Mouse (Mus musculus): ENCODE measurements around the gene Tubg2. TPM values are rescaled to one million over a fixed set of nuclear protein-coding genes. Genes with fewer than 3 reads are reported as not detected.

Gene Tubg2
- polyA plus RNA-seq, 1 experiment from 2014 or later = 10.4 TPM

DNA sequence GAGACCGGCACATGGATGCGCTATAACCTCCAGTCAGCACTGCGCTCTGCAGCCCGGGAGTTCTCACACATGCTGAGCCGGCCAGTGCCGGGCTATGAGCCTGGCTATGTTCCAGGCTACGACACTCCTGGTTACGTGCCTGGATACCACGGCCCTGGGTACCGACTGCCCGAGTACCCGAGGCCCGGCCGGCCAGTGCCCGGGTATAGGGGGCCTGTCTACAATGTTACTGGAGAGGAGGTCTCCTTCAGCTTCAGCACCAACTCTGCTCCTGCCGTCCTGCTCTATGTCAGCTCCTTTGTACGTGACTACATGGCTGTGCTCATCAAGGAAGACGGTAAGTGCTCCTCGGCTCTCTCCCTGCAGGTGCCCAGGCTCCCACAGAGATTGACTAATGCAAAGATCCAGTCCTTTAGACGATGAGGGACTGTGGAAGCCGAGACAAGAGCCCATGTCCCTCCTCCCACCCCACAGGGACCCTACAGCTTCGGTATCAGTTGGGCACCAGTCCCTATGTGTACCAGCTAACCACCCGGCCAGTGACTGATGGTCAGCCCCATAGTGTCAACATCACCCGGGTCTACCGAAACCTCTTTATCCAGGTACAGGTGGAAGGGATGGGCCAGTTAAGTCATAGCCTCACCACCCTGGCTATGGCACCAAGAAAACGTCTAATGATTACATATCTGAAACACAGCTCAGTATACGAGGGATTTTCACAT is 31.0 kb downstream of the Tubg2 start:
- no peak overlapping the region for H3K4me3 ChIP-seq
- H3K4me1 ChIP-seq = peaks cover 25% of the 10 kb centered on the region
- ATAC-seq (ENCODE audit: low FRiP score) = no peak
- H3K36me3 ChIP-seq = no peaks in the 10 kb centered on the region
- no peaks in the 10 kb centered on the region for H3K9me3 ChIP-seq (replicated peaks)
- no peaks in the 10 kb centered on the region; the same call in 1 of the 2 replicates for H3K27me3 ChIP-seq
- WGBS = 86% methylated on average over 27 of the region's 27 CpGs
- H3K4me2 ChIP-seq (replicated peaks) = no peak overlapping the region
- H3K27ac ChIP-seq = no peak overlapping the region
- no peak overlapping the region for H3K9ac ChIP-seq

DNA sequence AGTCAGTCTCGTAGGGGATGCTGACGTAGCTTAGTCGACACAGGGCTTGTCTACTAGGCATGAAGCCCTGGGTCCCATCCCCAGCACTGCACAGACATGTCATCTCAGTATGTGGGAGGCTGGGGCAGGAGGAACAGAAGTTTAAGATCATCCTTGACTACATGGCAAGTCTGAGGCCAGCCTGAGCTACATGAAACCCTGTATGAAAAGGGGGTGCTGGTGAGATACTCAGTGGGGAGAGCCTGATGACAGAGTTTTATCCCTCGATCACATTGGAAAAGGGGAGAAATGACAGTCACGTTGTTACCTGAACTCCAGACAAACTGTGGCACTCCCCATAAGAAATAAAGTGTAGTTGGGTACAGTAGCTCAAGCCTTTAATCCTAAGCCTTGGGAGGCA is 31.8 kb downstream of the Tubg2 start:
- 97% methylated on average over 5 of the region's 5 CpGs for WGBS
- ATAC-seq (ENCODE audit: low FRiP score) = no peak
- Histone ChIP-seq H3K4me1 (peaks cover 25% of the 10 kb centered on the region), H3K36me3 (0 out of 2 replicates have a peak, but pooled peaks cover 3% of the 10 kb centered on the region), H3K4me3 (no peak overlapping the region), H3K9ac (no peak overlapping the region), H3K9me3 (replicated peaks) (no peaks in the 10 kb centered on the region), H3K4me2 (replicated peaks) (no peak overlapping the region), H3K27ac (no peak overlapping the region), H3K27me3 (no peaks in the 10 kb centered on the region; the same call in 1 of the 2 replicates)

DNA sequence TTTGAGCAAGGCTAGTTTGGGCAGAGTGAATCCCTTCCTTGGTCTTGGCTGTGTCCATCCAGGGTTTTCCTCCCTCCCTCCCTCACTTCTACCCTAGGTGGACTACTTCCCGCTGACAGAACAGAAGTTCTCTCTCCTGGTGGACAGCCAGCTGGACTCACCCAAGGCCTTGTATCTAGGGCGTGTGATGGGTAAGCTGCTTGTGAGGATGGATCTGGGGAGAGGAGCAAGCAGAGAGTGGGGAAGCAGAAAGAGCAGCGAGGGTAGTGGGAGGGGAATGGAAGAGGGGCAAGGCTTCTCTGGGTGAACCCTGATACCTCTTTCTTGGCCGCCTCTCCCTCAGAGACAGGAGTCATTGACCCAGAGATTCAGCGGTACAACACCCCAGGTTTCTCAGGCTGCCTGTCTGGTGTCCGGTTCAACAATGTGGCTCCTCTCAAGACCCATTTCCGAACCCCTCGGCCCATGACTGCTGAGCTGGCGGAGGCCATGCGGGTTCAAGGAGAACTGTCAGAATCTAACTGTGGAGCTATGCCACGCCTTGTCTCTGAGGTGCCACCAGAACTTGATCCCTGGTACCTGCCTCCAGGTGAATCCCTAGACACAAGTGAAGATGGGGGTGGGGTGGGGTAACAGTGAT is 32.6 kb downstream of the Tubg2 start:
- no peak for ATAC-seq (ENCODE audit: low FRiP score)

DNA sequence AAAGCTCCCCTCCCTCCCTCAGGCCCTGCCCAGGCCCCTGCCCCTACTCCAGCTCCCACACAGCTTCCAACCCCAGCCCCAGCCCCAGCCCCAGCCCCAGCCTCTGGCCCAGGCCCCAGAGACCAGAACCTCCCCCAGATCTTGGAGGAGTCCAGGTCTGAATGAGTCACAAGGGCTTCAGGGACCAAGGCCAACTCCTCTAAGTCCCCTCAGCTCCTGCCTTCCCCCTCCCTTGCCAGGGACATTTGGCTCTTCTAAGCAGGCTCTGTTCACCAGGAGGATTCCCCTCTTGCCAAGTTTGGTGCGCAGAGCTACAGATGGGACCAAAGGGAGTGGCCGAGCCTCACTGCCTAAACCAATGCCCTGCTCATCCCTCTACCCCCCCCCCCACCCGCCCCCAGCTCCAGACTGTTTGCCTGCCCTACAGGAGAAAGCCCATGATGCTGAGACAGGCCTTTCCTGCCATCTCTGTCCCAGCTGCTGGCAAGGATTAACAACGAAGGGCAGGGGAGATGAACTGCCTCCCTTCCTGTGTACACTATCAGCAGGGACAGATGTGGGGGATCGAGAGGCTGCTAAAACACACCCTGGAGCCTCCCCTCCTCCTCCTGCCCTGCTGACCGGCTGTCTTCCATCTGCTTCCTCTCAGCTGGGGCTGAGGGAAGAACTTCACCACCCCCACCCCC is 33.9 kb downstream of the Tubg2 start:
- H3K9me3 ChIP-seq (replicated peaks) = no peaks in the 10 kb centered on the region
- H3K27me3 ChIP-seq = no peaks in the 10 kb centered on the region
- H3K36me3 ChIP-seq = 0 out of 2 replicates have a peak, but pooled peaks cover 9% of the 10 kb centered on the region
- H3K4me1 ChIP-seq = peaks cover 25% of the 10 kb centered on the region
- peak; percentile 69 for ATAC-seq (ENCODE audit: low FRiP score)
- 13% methylated on average over 6 of the region's 6 CpGs for whole genome bisulfite sequencing
- H3K4me2 ChIP-seq (replicated peaks) = no peak overlapping the region
- peak overlapping the region; percentile 82 for H3K27ac ChIP-seq
- H3K4me3 ChIP-seq = no peak overlapping the region
- H3K9ac ChIP-seq = peak overlapping the region; percentile 32

More for the DNA sequence above, 32.6 kb downstream of the Tubg2 start:
- Histone ChIP-seq H3K36me3 (0 out of 2 replicates have a peak, but pooled peaks cover 6% of the 10 kb centered on the region), H3K27me3 (no peaks in the 10 kb centered on the region), H3K27ac (no peak overlapping the region), H3K9ac (no peak overlapping the region), H3K4me3 (no peak overlapping the region), H3K9me3 (replicated peaks) (no peaks in the 10 kb centered on the region), H3K4me2 (replicated peaks) (no peak overlapping the region), H3K4me1 (peaks cover 25% of the 10 kb centered on the region)
- WGBS = 85% methylated on average over 11 of the region's 11 CpGs

DNA sequence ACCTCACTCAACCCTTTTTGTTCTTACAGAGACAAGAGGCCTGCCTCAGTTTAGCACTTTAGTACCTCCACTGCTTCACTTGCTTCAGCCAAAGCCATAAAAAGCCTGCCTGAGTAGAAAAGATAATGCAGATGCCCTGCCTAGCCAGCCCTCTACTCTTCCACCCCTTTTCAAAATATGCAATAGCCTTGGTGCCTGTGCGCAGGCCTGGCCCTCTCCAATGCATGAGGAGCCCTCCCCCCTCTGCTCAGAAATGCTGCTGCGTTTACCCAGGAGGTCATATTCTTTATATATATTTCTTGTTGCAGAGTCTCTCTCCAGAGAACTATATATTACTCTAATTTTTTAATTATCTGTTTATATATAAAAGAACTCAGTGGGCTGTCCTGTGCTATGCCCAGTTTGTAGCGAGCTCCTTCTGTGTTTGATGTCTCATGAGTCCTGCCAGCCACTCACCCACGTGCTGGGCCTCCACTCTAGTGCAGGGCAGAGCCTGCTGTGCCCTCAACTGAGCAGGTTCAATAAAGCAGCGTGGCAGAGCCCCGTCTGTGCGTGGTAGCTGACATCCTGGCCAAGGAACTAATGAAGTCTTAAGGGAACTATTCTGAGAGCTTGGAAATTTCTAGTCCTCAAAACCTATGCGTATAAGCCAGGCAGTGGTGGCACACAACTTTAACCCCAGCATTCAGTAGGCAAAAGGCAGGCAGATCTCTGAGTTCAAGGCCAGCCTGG is 34.6 kb downstream of the Tubg2 start:
- peak overlapping the region; percentile 82 for H3K27ac ChIP-seq
- H3K27me3 ChIP-seq = no peaks in the 10 kb centered on the region
- H3K4me1 ChIP-seq = peaks cover 25% of the 10 kb centered on the region
- no peak overlapping the region for H3K4me3 ChIP-seq
- 30% methylated on average over 8 of the region's 8 CpGs for WGBS
- no peak overlapping the region for H3K4me2 ChIP-seq (replicated peaks)
- no peaks in the 10 kb centered on the region for H3K9me3 ChIP-seq (replicated peaks)
- H3K9ac ChIP-seq = peak overlapping the region; percentile 32
- peak; percentile 20; the same call in 1 of the 2 replicates for ATAC-seq (ENCODE audit: low FRiP score)
- H3K36me3 ChIP-seq = 0 out of 2 replicates have a peak, but pooled peaks cover 11% of the 10 kb centered on the region

DNA sequence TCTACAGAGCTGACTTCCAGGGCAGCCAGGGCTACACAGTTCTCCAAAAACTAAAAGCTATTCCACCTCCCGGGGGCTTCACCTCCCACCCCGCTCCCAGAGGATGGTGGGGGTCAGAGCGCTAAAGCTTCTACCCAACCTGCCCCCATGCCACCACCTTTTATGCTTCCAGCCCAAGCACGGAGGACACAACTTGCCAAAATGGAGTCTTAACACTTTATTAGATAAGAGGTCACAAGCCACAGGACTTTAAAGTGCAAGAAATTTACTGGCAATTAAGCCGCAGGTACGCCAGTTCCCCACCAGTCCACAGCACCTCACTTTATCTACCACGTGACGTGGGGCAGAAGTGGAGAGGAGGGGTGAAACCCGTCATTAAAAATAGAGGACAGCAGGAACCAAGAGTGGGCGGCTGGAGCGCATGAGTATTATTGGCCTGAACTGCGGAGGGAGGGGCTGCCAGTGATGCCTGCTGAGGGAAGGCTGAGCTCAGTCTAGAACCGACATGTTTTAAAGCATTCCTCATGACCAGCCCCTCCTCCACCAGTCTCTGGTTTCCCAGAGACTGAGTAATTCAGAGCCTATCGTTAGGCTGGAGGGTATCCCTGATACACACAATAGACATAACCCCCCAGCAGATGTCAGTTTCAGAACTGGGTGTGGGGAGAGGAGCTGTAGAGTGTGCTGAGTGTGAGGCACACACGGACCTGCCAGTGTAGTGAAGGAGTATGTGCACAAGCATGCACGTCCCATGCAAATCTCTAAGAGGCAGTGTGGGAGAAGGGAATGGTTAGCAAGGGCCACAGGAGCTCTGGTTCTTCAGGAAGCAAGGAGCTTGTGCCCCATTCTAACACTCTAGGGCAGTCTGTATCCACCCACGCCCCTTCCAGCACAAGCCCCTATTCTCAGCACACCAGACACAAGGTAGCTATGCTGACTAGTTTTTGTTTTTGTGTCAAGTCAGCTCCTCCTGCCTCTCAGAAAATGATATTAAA is 35.5 kb downstream of the Tubg2 start:
- peak overlapping the region; percentile 82; the same call in 1 of the 2 replicates for H3K27ac ChIP-seq
- H3K36me3 ChIP-seq = 0 out of 2 replicates have a peak, but pooled peaks cover 11% of the 10 kb centered on the region
- 48% methylated on average over 17 of the region's 17 CpGs for WGBS
- no peak overlapping the region for H3K4me3 ChIP-seq
- H3K4me2 ChIP-seq (replicated peaks) = no peak overlapping the region
- H3K4me1 ChIP-seq = peaks cover 25% of the 10 kb centered on the region
- H3K9me3 ChIP-seq (replicated peaks) = no peaks in the 10 kb centered on the region
- ATAC-seq (ENCODE audit: low FRiP score) = no peak
- no peak overlapping the region for H3K9ac ChIP-seq
- no peaks in the 10 kb centered on the region for H3K27me3 ChIP-seq

DNA sequence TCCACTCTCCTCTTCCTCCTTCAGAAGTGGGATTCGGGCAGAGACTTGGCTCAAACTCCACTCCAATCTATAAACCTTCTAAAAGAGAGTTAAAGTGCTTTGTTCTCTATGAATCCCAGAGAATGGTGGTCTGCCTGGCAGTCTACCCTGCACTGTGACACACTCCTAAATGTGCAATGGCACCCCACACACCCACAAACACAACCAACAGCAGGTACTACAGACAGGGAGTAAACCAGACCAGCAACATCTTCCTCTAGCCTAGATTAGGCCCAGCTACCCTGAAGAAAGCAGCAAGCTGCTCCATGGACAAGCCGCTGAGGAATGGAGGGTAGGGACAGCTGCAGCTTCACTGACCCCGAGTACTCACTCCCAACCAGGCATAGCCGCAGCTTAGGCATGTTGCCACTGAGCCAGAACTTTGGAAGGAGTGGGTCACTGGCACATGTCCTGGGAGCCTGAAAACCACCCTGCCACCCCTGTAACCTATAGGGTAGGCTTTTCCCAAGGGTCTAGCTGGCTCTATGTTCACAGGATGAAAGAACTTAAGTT is 36.3 kb downstream of the Tubg2 start:
- Histone ChIP-seq H3K36me3 (0 out of 2 replicates have a peak, but pooled peaks cover 11% of the 10 kb centered on the region), H3K27ac (no peak overlapping the region), H3K4me2 (replicated peaks) (no peak overlapping the region), H3K9ac (no peak overlapping the region), H3K4me1 (peaks cover 25% of the 10 kb centered on the region), H3K4me3 (no peak overlapping the region), H3K27me3 (no peaks in the 10 kb centered on the region), H3K9me3 (replicated peaks) (no peaks in the 10 kb centered on the region)
- no peak for ATAC-seq (ENCODE audit: low FRiP score)
- WGBS = 87% methylated on average over 4 of the region's 4 CpGs

DNA sequence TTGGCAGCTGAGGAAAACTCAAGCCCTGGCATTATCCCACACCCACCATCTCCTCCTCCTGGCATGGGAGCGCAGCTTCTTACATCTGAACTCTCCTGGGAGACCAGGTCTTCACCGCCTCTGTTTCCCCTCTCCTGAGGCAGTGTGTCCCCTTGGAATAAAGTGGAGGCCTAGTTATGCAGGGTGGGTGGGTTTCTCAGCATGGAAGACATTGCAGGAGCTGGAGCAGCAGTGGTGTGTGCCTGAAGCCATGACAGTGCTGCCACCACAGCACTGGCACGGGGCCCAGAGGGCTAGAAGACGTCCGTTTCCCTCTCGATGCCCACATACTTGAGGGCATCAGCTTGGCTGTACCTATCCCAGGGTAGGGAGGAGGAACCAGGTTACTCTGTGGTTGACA is 36.9 kb downstream of the Tubg2 start:
- 96% methylated on average over 6 of the region's 6 CpGs for WGBS
- H3K4me3 ChIP-seq = no peak overlapping the region
- ATAC-seq (ENCODE audit: low FRiP score) = no peak
- no peaks in the 10 kb centered on the region for H3K9me3 ChIP-seq (replicated peaks)
- H3K27me3 ChIP-seq = no peaks in the 10 kb centered on the region
- peaks cover 25% of the 10 kb centered on the region for H3K4me1 ChIP-seq
- peaks cover 15% of the 10 kb centered on the region; the same call in 1 of the 2 replicates for H3K36me3 ChIP-seq
- no peak overlapping the region for H3K27ac ChIP-seq
- no peak overlapping the region for H3K4me2 ChIP-seq (replicated peaks)
- H3K9ac ChIP-seq = no peak overlapping the region

DNA sequence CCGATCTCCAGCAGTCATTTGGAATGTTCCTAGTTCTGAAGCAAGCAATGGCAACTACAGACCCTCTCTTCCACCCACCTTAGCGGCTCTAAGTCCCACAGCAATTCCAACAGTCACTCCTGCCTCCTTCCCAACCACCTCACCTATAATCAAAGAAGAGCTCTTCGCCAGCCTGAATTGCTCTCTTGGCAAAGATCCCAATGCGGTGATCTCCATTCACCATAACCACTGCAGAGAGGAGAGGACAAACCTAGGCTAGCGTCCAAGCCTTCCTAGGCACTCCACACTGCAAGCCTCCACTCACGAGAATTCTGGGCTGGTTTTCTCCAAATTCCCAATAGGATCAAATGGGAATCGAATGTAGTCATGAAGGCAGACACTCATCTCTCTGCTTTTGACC is 37.4 kb downstream of the Tubg2 start:
- H3K36me3 ChIP-seq = peaks cover 19% of the 10 kb centered on the region; the same call in 1 of the 2 replicates
- ATAC-seq (ENCODE audit: low FRiP score) = no peak
- 93% methylated on average over 7 of the region's 7 CpGs for WGBS

DNA sequence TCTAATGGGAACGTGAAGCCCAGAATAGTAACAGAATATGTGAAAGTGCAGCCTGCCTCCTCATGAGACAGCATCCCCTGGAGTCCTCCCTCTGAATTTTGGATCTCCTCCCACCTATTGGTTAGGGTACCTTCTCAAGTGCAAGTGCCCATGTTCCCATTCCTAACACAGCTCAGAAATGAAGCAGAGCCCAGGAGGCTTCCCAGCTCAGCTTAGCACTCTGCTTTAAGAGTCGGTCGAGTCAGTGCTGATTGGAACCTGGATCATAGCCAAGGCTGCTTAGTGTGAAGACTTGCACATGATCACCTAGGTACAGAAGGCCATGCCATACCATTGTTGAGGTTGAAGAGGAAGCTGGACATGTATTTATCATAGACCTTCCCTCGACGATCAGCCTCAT is 38.4 kb downstream of the Tubg2 start:
- H3K27ac ChIP-seq = no peak overlapping the region
- H3K36me3 ChIP-seq = peaks cover 29% of the 10 kb centered on the region; the same call in 1 of the 2 replicates
- H3K4me2 ChIP-seq (replicated peaks) = no peak overlapping the region
- peaks cover 19% of the 10 kb centered on the region for H3K4me1 ChIP-seq
- no peaks in the 10 kb centered on the region for H3K9me3 ChIP-seq (replicated peaks)
- no peak for ATAC-seq (ENCODE audit: low FRiP score)
- no peak overlapping the region for H3K4me3 ChIP-seq
- H3K9ac ChIP-seq = no peak overlapping the region
- WGBS = 90% methylated on average over 5 of the region's 5 CpGs
- no peaks in the 10 kb centered on the region for H3K27me3 ChIP-seq

More for the DNA sequence above, 37.4 kb downstream of the Tubg2 start:
- Histone ChIP-seq H3K27me3 (no peaks in the 10 kb centered on the region), H3K9ac (no peak overlapping the region), H3K4me1 (peaks cover 25% of the 10 kb centered on the region), H3K4me3 (no peak overlapping the region), H3K4me2 (replicated peaks) (no peak overlapping the region), H3K27ac (no peak overlapping the region), H3K9me3 (replicated peaks) (no peaks in the 10 kb centered on the region)

DNA sequence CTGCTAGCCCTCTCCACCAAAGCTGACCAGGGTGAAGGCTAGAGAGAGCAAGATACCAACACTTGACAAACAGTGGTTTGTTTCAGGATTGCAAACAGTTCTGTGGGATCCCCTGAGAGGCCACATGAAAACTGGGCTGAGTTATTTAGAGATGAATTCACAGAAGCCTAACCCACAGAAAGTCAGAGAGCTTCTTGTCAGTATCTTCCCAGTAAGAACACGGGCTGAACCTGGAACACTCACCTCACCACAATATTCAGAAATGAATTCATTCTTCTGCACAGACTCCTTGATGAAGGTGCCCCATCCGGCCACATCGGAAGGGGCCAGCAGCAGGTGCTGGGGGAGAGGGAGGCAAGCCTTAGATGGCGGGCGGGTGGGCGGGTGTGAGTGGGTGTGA is 38.9 kb downstream of the Tubg2 start:
- Histone ChIP-seq H3K27me3 (no peaks in the 10 kb centered on the region), H3K36me3 (peaks cover 34% of the 10 kb centered on the region), H3K27ac (no peak overlapping the region), H3K9me3 (replicated peaks) (no peaks in the 10 kb centered on the region), H3K9ac (no peak overlapping the region), H3K4me2 (replicated peaks) (no peak overlapping the region), H3K4me1 (peaks cover 14% of the 10 kb centered on the region), H3K4me3 (no peak overlapping the region)
- no peak for ATAC-seq (ENCODE audit: low FRiP score)
- WGBS = 94% methylated on average over 6 of the region's 6 CpGs

Measured in hindbrain, embryonic 12.5 days (tissue).